Mouse (Mus musculus): Measurements from ENCODE around the gene Adam12. TPM values are rescaled to one million over a fixed set of nuclear protein-coding genes. Genes with fewer than 3 reads are reported as not detected.

Adam12 gene
- total and polyA plus RNA-seq, 3 experiments, result 0.57 to 0.80 (median 0.66) TPM

DNA sequence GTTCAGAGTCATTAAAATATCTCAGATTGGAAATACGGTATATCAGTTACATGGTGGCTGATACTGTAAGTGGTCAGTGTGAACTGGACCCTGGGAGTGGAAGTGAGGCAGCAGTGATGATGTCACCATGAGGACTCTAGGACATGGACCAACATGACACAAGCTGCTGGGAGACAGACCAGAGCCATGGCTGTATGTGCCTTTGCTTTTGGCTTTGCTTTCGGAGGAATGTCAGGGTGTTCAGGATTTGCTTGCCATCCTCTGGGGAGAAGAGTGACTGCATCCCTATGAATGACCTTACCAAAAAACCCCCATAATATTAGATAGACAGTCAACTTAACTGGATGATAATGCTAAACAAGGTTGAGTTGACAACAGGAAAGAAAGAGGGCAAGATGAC is 85.1 kb downstream of the Adam12 start:
- TF ChIP-seq POLR2A (IDR thresholded peaks at IDR 0.05; ENCODE audit: insufficient read depth, low read depth, low read length), result no peak
- TF ChIP-seq EP300 (IDR thresholded peaks at IDR 0.05; ENCODE audit: insufficient read depth, low read depth, low read length), result no peak
- TF ChIP-seq CTCF (IDR thresholded peaks at IDR 0.05), result no peak
- intact Hi-C loops (cut with DNase I), result no loop called here
- H3K4me3 ChIP-seq, result no peak overlapping the region
- no peaks in the 10 kb centered on the region for H3K4me1 ChIP-seq (ENCODE audit: control insufficient read depth, insufficient read depth, low read length)
- H3K36me3 ChIP-seq (ENCODE audit: control insufficient read depth, insufficient read depth, low read length), result no peaks in the 10 kb centered on the region
- H3K27me3 ChIP-seq (ENCODE audit: control insufficient read depth, insufficient read depth, low read length), result no peaks in the 10 kb centered on the region
- no peak for DNase-seq
- 93% methylated on average over 2 of the region's 2 CpGs for WGBS
- H3K79me2 ChIP-seq (replicated peaks; ENCODE audit: control insufficient read depth, insufficient read depth, low read length), result no peaks in the 10 kb centered on the region
- H3K27ac ChIP-seq, result no peak overlapping the region
- H3K9ac ChIP-seq (ENCODE audit: low read depth, low read length), result no peak overlapping the region

DNA sequence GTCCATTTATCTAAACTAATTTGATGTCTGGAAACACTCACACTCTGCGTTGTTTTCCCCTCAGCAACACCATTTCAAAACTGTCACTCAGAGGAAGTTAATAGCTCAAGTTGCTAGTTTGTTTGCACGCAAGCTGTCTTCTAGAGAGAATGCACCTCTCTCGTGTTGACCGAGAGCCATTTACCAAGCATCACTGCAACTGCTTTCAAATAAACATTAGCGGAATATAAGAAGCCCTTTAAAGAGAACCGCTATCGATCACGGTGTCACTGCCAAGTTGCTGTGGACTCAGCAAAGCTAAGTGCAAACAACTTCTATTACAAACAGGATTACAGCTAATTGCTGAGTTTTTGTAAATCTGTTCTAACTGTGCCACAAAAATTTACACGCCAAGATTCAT is 87.8 kb downstream of the Adam12 start:
- H3K27me3 ChIP-seq (ENCODE audit: control insufficient read depth, insufficient read depth, low read length), result no peaks in the 10 kb centered on the region
- TF ChIP-seq CTCF (IDR thresholded peaks at IDR 0.05) (no peak), POLR2A (IDR thresholded peaks at IDR 0.05; ENCODE audit: insufficient read depth, low read depth, low read length) (no peak), EP300 (IDR thresholded peaks at IDR 0.05; ENCODE audit: insufficient read depth, low read depth, low read length) (no peak)
- no peak overlapping the region for H3K4me3 ChIP-seq
- no peaks in the 10 kb centered on the region for H3K4me1 ChIP-seq (ENCODE audit: control insufficient read depth, insufficient read depth, low read length)
- 89% methylated on average over 9 of the region's 9 CpGs for WGBS
- H3K36me3 ChIP-seq (ENCODE audit: control insufficient read depth, insufficient read depth, low read length), result no peaks in the 10 kb centered on the region
- no peak overlapping the region for H3K27ac ChIP-seq
- no peak for DNase-seq
- H3K79me2 ChIP-seq (replicated peaks; ENCODE audit: control insufficient read depth, insufficient read depth, low read length), result no peaks in the 10 kb centered on the region
- intact Hi-C loops (cut with DNase I), result no loop called here
- no peak overlapping the region for H3K9ac ChIP-seq (ENCODE audit: low read depth, low read length)

DNA sequence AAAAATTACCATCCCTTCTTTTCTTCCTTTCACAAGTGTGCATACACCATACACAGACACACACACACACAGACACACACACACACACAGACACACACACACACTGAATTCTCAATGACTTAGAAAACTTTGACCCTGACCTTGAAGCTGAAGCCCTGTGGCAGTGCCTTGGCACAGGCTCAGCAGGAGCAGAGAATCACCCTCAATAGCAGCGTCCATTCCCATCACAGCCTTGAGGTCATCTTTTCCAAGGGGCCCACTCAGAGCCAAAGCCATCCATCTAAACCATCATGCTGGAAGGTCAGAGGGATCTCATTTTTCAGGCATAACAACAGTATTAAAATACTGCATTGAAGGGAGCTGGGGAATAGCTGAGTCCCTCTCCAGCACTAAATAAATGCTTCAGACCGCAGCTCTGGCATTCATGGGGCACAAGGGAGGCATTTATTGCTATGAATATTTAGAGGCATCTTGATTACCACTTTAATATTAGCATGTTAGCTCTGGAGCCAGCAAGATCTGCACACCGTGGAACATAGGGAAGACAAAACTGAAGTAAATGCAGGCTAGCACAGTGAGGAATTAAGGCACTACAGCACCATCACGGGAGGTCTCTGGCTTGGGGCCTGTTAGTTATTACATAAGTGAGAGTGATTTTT is 92.5 kb downstream of the Adam12 start:
- Histone ChIP-seq H3K79me2 (replicated peaks; ENCODE audit: control insufficient read depth, insufficient read depth, low read length) (no peaks in the 10 kb centered on the region), H3K27ac (no peak overlapping the region)
- intact Hi-C loops (cut with DNase I), result no loop called here

GRCm38 (mm10) chr7:134132323-134132722 is 99.6 kb downstream of the Adam12 start:
- no peak for DNase-seq
- no peak overlapping the region for H3K27ac ChIP-seq
- H3K36me3 ChIP-seq (ENCODE audit: control insufficient read depth, insufficient read depth, low read length), result no peaks in the 10 kb centered on the region
- TF ChIP-seq POLR2A (IDR thresholded peaks at IDR 0.05; ENCODE audit: insufficient read depth, low read depth, low read length) (no peak), CTCF (IDR thresholded peaks at IDR 0.05) (no peak), EP300 (IDR thresholded peaks at IDR 0.05; ENCODE audit: insufficient read depth, low read depth, low read length) (no peak)
- H3K27me3 ChIP-seq (ENCODE audit: control insufficient read depth, insufficient read depth, low read length), result no peaks in the 10 kb centered on the region
- intact Hi-C loops (cut with DNase I), result no loop called here
- no peaks in the 10 kb centered on the region for H3K4me1 ChIP-seq (ENCODE audit: control insufficient read depth, insufficient read depth, low read length)
- H3K9ac ChIP-seq (ENCODE audit: low read depth, low read length), result no peak overlapping the region
- H3K4me3 ChIP-seq, result no peak overlapping the region
- no peaks in the 10 kb centered on the region for H3K79me2 ChIP-seq (replicated peaks; ENCODE audit: control insufficient read depth, insufficient read depth, low read length)
- WGBS, result 90% methylated on average over 2 of the region's 2 CpGs

More for the DNA sequence above, 92.5 kb downstream of the Adam12 start:
- no peaks in the 10 kb centered on the region for H3K36me3 ChIP-seq (ENCODE audit: control insufficient read depth, insufficient read depth, low read length)
- H3K4me1 ChIP-seq (ENCODE audit: control insufficient read depth, insufficient read depth, low read length), result no peaks in the 10 kb centered on the region
- H3K4me3 ChIP-seq, result no peak overlapping the region
- H3K9ac ChIP-seq (ENCODE audit: low read depth, low read length), result no peak overlapping the region
- 71% methylated on average over 4 of the region's 4 CpGs for WGBS
- no peak for DNase-seq
- no peaks in the 10 kb centered on the region for H3K27me3 ChIP-seq (ENCODE audit: control insufficient read depth, insufficient read depth, low read length)
- TF ChIP-seq EP300 (IDR thresholded peaks at IDR 0.05; ENCODE audit: insufficient read depth, low read depth, low read length) (no peak), CTCF (IDR thresholded peaks at IDR 0.05) (no peak), POLR2A (IDR thresholded peaks at IDR 0.05; ENCODE audit: insufficient read depth, low read depth, low read length) (no peak)

DNA sequence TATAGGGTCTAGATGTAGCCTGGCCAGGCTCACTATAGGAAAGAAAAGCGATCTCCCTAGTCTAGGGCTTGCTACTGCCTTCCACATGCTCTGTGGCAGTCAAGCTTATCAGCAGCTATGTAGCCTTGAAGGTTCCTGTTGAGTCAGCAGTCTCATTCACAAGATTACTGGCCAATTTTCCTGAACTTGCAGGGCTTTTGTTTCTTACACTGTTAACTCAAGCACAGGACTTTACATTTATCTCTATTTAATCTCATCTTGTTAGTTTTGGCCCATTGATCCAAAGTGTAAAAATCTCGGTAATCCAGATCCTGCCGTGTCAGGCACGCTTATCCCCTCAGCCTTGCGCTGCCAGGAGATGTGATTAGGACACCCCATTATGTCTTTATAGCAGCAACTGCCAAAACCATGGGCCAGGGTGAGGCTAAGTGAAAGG is 103.8 kb downstream of the Adam12 start:
- H3K9ac ChIP-seq (ENCODE audit: low read depth, low read length), result no peak overlapping the region
- WGBS, result 43% methylated on average over 5 of the region's 5 CpGs

GRCm38 (mm10) chr7:134121397-134121796 is 110.5 kb downstream of the Adam12 start:
- intact Hi-C loops (cut with DNase I), result no loop called here
- WGBS, result 67% methylated on average over 2 of the region's 2 CpGs
- no peak overlapping the region for H3K27ac ChIP-seq
- H3K36me3 ChIP-seq (ENCODE audit: control insufficient read depth, insufficient read depth, low read length), result no peaks in the 10 kb centered on the region
- no peaks in the 10 kb centered on the region for H3K4me1 ChIP-seq (ENCODE audit: control insufficient read depth, insufficient read depth, low read length)
- H3K9ac ChIP-seq (ENCODE audit: low read depth, low read length), result no peak overlapping the region
- no peaks in the 10 kb centered on the region for H3K79me2 ChIP-seq (replicated peaks; ENCODE audit: control insufficient read depth, insufficient read depth, low read length)
- H3K4me3 ChIP-seq, result no peak overlapping the region
- TF ChIP-seq POLR2A (IDR thresholded peaks at IDR 0.05; ENCODE audit: insufficient read depth, low read depth, low read length), result no peak
- TF ChIP-seq EP300 (IDR thresholded peaks at IDR 0.05; ENCODE audit: insufficient read depth, low read depth, low read length), result no peak
- no peak for TF ChIP-seq CTCF (IDR thresholded peaks at IDR 0.05)
- DNase-seq, result no peak
- no peaks in the 10 kb centered on the region for H3K27me3 ChIP-seq (ENCODE audit: control insufficient read depth, insufficient read depth, low read length)

More for the DNA sequence above, 103.8 kb downstream of the Adam12 start:
- intact Hi-C loops (cut with DNase I), result no loop called here
- H3K4me3 ChIP-seq, result no peak overlapping the region
- no peak for DNase-seq
- TF ChIP-seq EP300 (IDR thresholded peaks at IDR 0.05; ENCODE audit: insufficient read depth, low read depth, low read length) (no peak), POLR2A (IDR thresholded peaks at IDR 0.05; ENCODE audit: insufficient read depth, low read depth, low read length) (no peak), CTCF (IDR thresholded peaks at IDR 0.05) (no peak)
- H3K79me2 ChIP-seq (replicated peaks; ENCODE audit: control insufficient read depth, insufficient read depth, low read length), result no peaks in the 10 kb centered on the region
- H3K4me1 ChIP-seq (ENCODE audit: control insufficient read depth, insufficient read depth, low read length), result no peaks in the 10 kb centered on the region
- no peaks in the 10 kb centered on the region for H3K36me3 ChIP-seq (ENCODE audit: control insufficient read depth, insufficient read depth, low read length)
- no peaks in the 10 kb centered on the region for H3K27me3 ChIP-seq (ENCODE audit: control insufficient read depth, insufficient read depth, low read length)
- H3K27ac ChIP-seq, result no peak overlapping the region

All from heart, adult 2 months (tissue).